18 mouse cellular contexts compared by ENCODE assay signal in genomic region chr10:59447546-59447945, GRCm38 (mm10). TPM values are rescaled to one million over a fixed set of nuclear protein-coding genes. Genes with fewer than 3 reads are reported as not detected.
DNase-seq lines count a peak whose midpoint lies in the region; ATAC-seq and TF ChIP-seq lines count a peak whose summit lies in the region.
"Had no signal": no experiment of that assay in that cellular context is flagged by ENCODE, and none has a peak within 500 bp of the region (broad histone marks: within the 10 kb centered on the region; RNA-seq: fewer than 3 reads in every experiment).

No protein-coding gene starts in this region.

- intact Hi-C loops in heart, adult 2 months (cut with DNase I) = no loop called here
- intact Hi-C loops in left cerebral cortex, adult 2 months (cut with DNase I) = no loop called here

- no peaks in the 10 kb centered on the region for H3K27me3 ChIP-seq in heart, embryonic 16.5 days (ENCODE audit: control insufficient read depth, insufficient read depth, low read length)
- H3K27me3 ChIP-seq in heart, adult 2 months (ENCODE audit: control insufficient read depth, insufficient read depth, low read length) = no peaks in the 10 kb centered on the region
- no peaks in the 10 kb centered on the region for H3K27me3 ChIP-seq in liver, postnatal 0 days (ENCODE audit: insufficient read depth, low read length)
- H3K27me3 ChIP-seq in limb, embryonic 10.5 days (ENCODE audit: low read depth, poor library complexity, severe bottlenecking) = no peaks in the 10 kb centered on the region
- H3K27me3 ChIP-seq: forebrain, embryonic 13.5 days; liver, embryonic 15.5 days; neural tube, embryonic 13.5 days had no signal

- no peak overlapping the region for H3K4me2 ChIP-seq in heart, embryonic 16.5 days (ENCODE audit: low read depth, low read length)
- no peak overlapping the region for H3K4me2 ChIP-seq in liver, postnatal 0 days (ENCODE audit: low read depth, low read length)
- H3K4me2 ChIP-seq: forebrain, embryonic 13.5 days; liver, embryonic 15.5 days; neural tube, embryonic 13.5 days had no signal

- 39% methylated on average over 9 of the region's 9 CpGs for WGBS in heart, embryonic 16.5 days
- WGBS in heart, adult 2 months = 36% methylated on average over 9 of the region's 9 CpGs
- WGBS in liver, postnatal 0 days (ENCODE audit: insufficient replicate concordance) = 63% methylated on average over 9 of the region's 9 CpGs
- 80% methylated on average over 9 of the region's 9 CpGs for WGBS in limb, embryonic 10.5 days

- H3K79me2 ChIP-seq in heart, adult 2 months (replicated peaks; ENCODE audit: control insufficient read depth, insufficient read depth, low read length) = no peaks in the 10 kb centered on the region

- no peak for TF ChIP-seq EP300 in heart, adult 2 months (IDR thresholded peaks at IDR 0.05; ENCODE audit: insufficient read depth, low read depth, low read length)
- no peak for TF ChIP-seq EP300 in liver, postnatal 0 days (IDR thresholded peaks at IDR 0.05; ENCODE audit: low read depth)

- H3K27ac ChIP-seq in heart, embryonic 16.5 days (ENCODE audit: low read length) = peak overlapping the region; percentile 53
- no peak overlapping the region for H3K27ac ChIP-seq in heart, adult 2 months
- peak overlapping the region; percentile 39; the same call in 1 of the 2 replicates for H3K27ac ChIP-seq in liver, postnatal 0 days (ENCODE audit: low read depth)
- H3K27ac ChIP-seq in left cerebral cortex, adult 2 months = peak overlapping the region; percentile 77
- peak overlapping the region; percentile 42; the same call in 1 of the 2 replicates for H3K27ac ChIP-seq in limb, embryonic 10.5 days
- H3K27ac ChIP-seq: forebrain, embryonic 13.5 days; liver, embryonic 15.5 days; neural tube, embryonic 13.5 days had no signal

- H3K9me3 ChIP-seq in heart, embryonic 16.5 days (replicated peaks; ENCODE audit: control insufficient read depth, low read length) = no peaks in the 10 kb centered on the region
- H3K9me3 ChIP-seq in liver, postnatal 0 days (ENCODE audit: low read length) = no peaks in the 10 kb centered on the region
- H3K9me3 ChIP-seq in limb, embryonic 10.5 days (replicated peaks) = no peaks in the 10 kb centered on the region
- H3K9me3 ChIP-seq: forebrain, embryonic 13.5 days; liver, embryonic 15.5 days; neural tube, embryonic 13.5 days had no signal

- no peak for ATAC-seq in heart, embryonic 16.5 days (replicated peaks; ENCODE audit: extremely low read depth, insufficient read depth, low FRiP score)
- no peak for ATAC-seq in liver, postnatal 0 days
- ATAC-seq: forebrain, embryonic 13.5 days had no signal

- no peak for TF ChIP-seq POLR2A in heart, adult 2 months (IDR thresholded peaks at IDR 0.05; ENCODE audit: insufficient read depth, low read depth, low read length)

- H3K4me3 ChIP-seq in heart, embryonic 16.5 days (ENCODE audit: low read length) = no peak overlapping the region
- H3K4me3 ChIP-seq in heart, adult 2 months = no peak overlapping the region
- no peak overlapping the region for H3K4me3 ChIP-seq in liver, postnatal 0 days (ENCODE audit: low read depth, low read length)
- no peak overlapping the region for H3K4me3 ChIP-seq in left cerebral cortex, adult 2 months
- H3K4me3 ChIP-seq in limb, embryonic 10.5 days = no peak overlapping the region
- H3K4me3 ChIP-seq: forebrain, embryonic 13.5 days; liver, embryonic 15.5 days; neural tube, embryonic 13.5 days had no signal

- DNase-seq in heart, adult 2 months = no peak
- no peak for DNase-seq in liver, postnatal 0 days
- no peak for DNase-seq in liver
- peak in 1 of 2 experiments; percentile 26 for DNase-seq in left cerebral cortex, adult 2 months (ENCODE audit: extremely low spot score in 1 of 2, low spot score in 2 of 2)
- DNase-seq in limb, embryonic 10.5 days (ENCODE audit: low spot score) = no peak
- no peak for DNase-seq in spleen, postnatal 10 days (ENCODE audit: low spot score in 2 of 2)
- DNase-seq: cerebellum, adult 11 months; retina, postnatal 1 day had no signal

- H3K4me1 ChIP-seq in heart, embryonic 16.5 days (ENCODE audit: control insufficient read depth, insufficient read depth, low read length) = peaks cover 30% of the 10 kb centered on the region
- peaks cover 3% of the 10 kb centered on the region for H3K4me1 ChIP-seq in heart, adult 2 months (ENCODE audit: control insufficient read depth, insufficient read depth, low read length)
- H3K4me1 ChIP-seq in liver, postnatal 0 days (ENCODE audit: insufficient read depth) = peaks cover 9% of the 10 kb centered on the region
- H3K4me1 ChIP-seq in limb, embryonic 10.5 days = peaks cover 24% of the 10 kb centered on the region
- H3K4me1 ChIP-seq: forebrain, embryonic 13.5 days; liver, embryonic 15.5 days had no signal

- H3K9ac ChIP-seq in heart, embryonic 16.5 days (ENCODE audit: low read length) = no peak overlapping the region
- H3K9ac ChIP-seq in heart, adult 2 months (ENCODE audit: low read depth, low read length) = no peak overlapping the region
- H3K9ac ChIP-seq in liver, postnatal 0 days (replicated peaks) = no peak overlapping the region
- H3K9ac ChIP-seq: forebrain, embryonic 13.5 days; liver, embryonic 15.5 days; neural tube, embryonic 13.5 days had no signal

- no peak for TF ChIP-seq CTCF in heart, adult 2 months (IDR thresholded peaks at IDR 0.05)
- no peak for TF ChIP-seq CTCF in liver, postnatal 0 days (IDR thresholded peaks at IDR 0.05; ENCODE audit: low read depth)
- TF ChIP-seq CTCF in left cerebral cortex, adult 2 months (IDR thresholded peaks at IDR 0.05) = no peak

- H3K36me3 ChIP-seq in heart, embryonic 16.5 days (ENCODE audit: control insufficient read depth, insufficient read depth) = 0 out of 2 replicates have a peak, but pooled peaks cover 3% of the 10 kb centered on the region
- 0 out of 2 replicates have a peak, but pooled peaks cover 2% of the 10 kb centered on the region for H3K36me3 ChIP-seq in heart, adult 2 months (ENCODE audit: control insufficient read depth, insufficient read depth, low read length)
- H3K36me3 ChIP-seq in liver, postnatal 0 days (replicated peaks; ENCODE audit: insufficient read depth, low read length) = peaks cover 13% of the 10 kb centered on the region; the same call in 1 of the 2 replicates
- no peaks in the 10 kb centered on the region for H3K36me3 ChIP-seq in limb, embryonic 10.5 days
- H3K36me3 ChIP-seq: liver, embryonic 15.5 days had no signal

RNA-seq across cellular contexts. Expression of gene Oit3, which starts 6.0 kb away (rescaled TPM):
- polyA plus RNA-seq in heart, embryonic 16.5 days (2015; fragmentation: Nextera tagmentation; extraction: Ambion mirVana) = 4.1 and 4.7 TPM in 2 replicates
- total RNA-seq in heart, adult 2 months (2021) = not detected
- polyA plus RNA-seq in heart, adult 2 months (2012; rRNA removed) = 0.55 and 0.59 TPM in 2 replicates
- polyA plus RNA-seq in liver, postnatal 0 days (2015; fragmentation: Nextera tagmentation; extraction: Ambion mirVana) = 26.8 and 28.1 TPM in 2 replicates
- total RNA-seq in left cerebral cortex, adult 2 months (2021) = under 1 TPM; 0.16 to 0.34 TPM
- polyA plus RNA-seq in limb, embryonic 10.5 days (2016; fragmentation: Nextera tagmentation; extraction: Ambion mirVana) = 0.84 and 0.88 TPM in 2 replicates
- total RNA-seq: gastrocnemius, adult 8-10 months had no signal

RNA-seq across cellular contexts. Expression of gene Pla2g12b, which starts 44.1 kb away (rescaled TPM):
- polyA plus RNA-seq in heart, embryonic 16.5 days (2015; fragmentation: Nextera tagmentation; extraction: Ambion mirVana) = 0.30 TPM in 1 of 2 replicates, not detected in the other
- total RNA-seq in heart, adult 2 months (2021) = not detected
- polyA plus RNA-seq in heart, adult 2 months (2012; rRNA removed) = 0.10 TPM in 1 of 2 replicates, not detected in the other
- 58.4 and 61.3 TPM in 2 replicates for polyA plus RNA-seq in liver, postnatal 0 days (2015; fragmentation: Nextera tagmentation; extraction: Ambion mirVana)
- not detected for total RNA-seq in left cerebral cortex, adult 2 months (2021)
- polyA plus RNA-seq in limb, embryonic 10.5 days (2016; fragmentation: Nextera tagmentation; extraction: Ambion mirVana) = not detected in 2 replicates
- total RNA-seq: gastrocnemius, adult 8-10 months; hematopoietic stem cell, adult 5-6 weeks; left cerebral cortex, postnatal 25 days; megakaryocyte, adult 5-6 weeks had no signal
- polyA plus RNA-seq: embryonic facial prominence, embryonic 14.5 days; forebrain, embryonic 13.5 days; neural tube, embryonic 13.5 days; thymus, postnatal 0 days had no signal

RNA-seq across cellular contexts. Expression of gene Gm10273, which starts 52.1 kb away (rescaled TPM):
- polyA plus RNA-seq in heart, embryonic 16.5 days (2015; fragmentation: Nextera tagmentation; extraction: Ambion mirVana) = 5.9 and 65.1 TPM in 2 replicates
- 100 to 1,000 TPM; 123 to 156 TPM for total RNA-seq in heart, adult 2 months (2021)
- polyA plus RNA-seq in heart, adult 2 months (2012; rRNA removed) = 19.1 and 64.0 TPM in 2 replicates
- 4.1 and 8.4 TPM in 2 replicates for polyA plus RNA-seq in liver, postnatal 0 days (2015; fragmentation: Nextera tagmentation; extraction: Ambion mirVana)
- 10 to 100 TPM; 37.4 to 65.6 TPM for total RNA-seq in left cerebral cortex, adult 2 months (2021)
- polyA plus RNA-seq in limb, embryonic 10.5 days (2016; fragmentation: Nextera tagmentation; extraction: Ambion mirVana) = 14.7 and 16.1 TPM in 2 replicates
- polyA plus RNA-seq: embryonic facial prominence, embryonic 14.5 days; neural tube, embryonic 13.5 days had no signal

Comparison
In these comparisons a context has a peak if more than half of its experiments do, and no peak if none do; other contexts are left out.
1. RNA of gene Pla2g12b, which starts 44.1 kb away (polyA plus RNA-seq): 58.4 to 61.3 TPM in liver, postnatal 0 days; 0.30 TPM in heart, embryonic 16.5 days, 0.10 TPM in heart, adult 2 months and not detected in limb, embryonic 10.5 days; every median in the first group is over 10 times any median in the second.